Mouse (Mus musculus): Measurements from ENCODE around the gene Bcat1. TPM values are rescaled to one million over a fixed set of nuclear protein-coding genes. Genes with fewer than 3 reads are reported as not detected.
A peak's percentile ranks its signal among the peaks of the same experiment; 100 is the strongest.

Gene Bcat1
- total RNA-seq (2021), result 1 to 10 TPM in 1 of 2 experiments, under 1 TPM in 1; 0.86 to 1.0 TPM
- polyA plus RNA-seq (2012; rRNA removed), result 0.37 and 0.73 TPM in 2 replicates
- long read RNA-seq, partial matches to known transcripts, result 0 of 3 reads
- long read RNA-seq, other reads (novel, unspliced or antisense), result 2 of 3 reads

DNA sequence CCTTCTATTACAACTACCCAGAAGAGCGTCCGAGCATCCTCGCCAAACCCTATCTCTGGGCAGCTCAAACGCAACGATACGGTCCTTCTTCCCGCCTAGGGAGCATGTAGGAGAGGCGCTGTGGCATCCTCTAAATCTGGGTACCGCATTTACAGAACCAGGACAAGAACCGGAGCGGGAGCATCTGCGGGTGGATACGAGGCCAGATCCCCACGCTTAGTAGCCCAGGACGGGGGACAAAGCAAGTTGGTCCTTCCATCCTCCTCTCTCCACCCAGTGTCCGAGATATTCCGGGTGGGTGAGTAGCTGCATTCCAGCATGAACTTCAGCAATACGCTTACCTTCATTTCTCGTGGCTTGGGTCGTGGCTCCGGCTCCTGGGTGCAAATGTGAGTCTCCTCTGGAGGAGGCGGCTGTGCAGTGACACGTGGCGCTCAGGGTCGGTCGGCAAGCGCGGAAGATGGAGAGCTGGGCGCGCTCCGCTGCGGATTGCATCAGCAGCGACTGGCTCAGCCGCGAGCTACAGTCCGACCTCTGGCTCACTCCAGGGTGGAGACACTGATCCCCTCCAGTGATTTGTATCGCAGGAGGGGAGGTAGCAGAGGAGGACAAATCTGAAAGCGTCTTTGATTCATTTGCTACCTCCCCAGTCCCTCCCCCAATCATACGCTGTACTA is at the start of gene Bcat1:
Bcat1 (minus strand) TSS at position 637 of the 677 bp plus-strand sequence.
- peaks cover 4% of the 10 kb centered on the region for H3K4me1 ChIP-seq (ENCODE audit: control insufficient read depth, insufficient read depth, low read length)
- no peak within 1 kb of the TSS for H3K9ac ChIP-seq (ENCODE audit: low read depth, low read length)
- H3K27ac ChIP-seq, result no peak within 1 kb of the TSS
- intact Hi-C loops (cut with DNase I), result no loop called here
- peaks cover 5% of the 10 kb centered on the region; the same call in 1 of the 2 replicates for H3K27me3 ChIP-seq (ENCODE audit: control insufficient read depth, insufficient read depth, low read length)
- DNase-seq, result peak; percentile 13 to 31
- TF ChIP-seq POLR2A (IDR thresholded peaks at IDR 0.05; ENCODE audit: insufficient read depth, low read depth, low read length) (no peak), EP300 (IDR thresholded peaks at IDR 0.05; ENCODE audit: insufficient read depth, low read depth, low read length) (no peak), CTCF (IDR thresholded peaks at IDR 0.05) (no peak)
- H3K79me2 ChIP-seq (replicated peaks; ENCODE audit: control insufficient read depth, insufficient read depth, low read length), result no peaks in the 10 kb centered on the region
- no peaks in the 10 kb centered on the region for H3K36me3 ChIP-seq (ENCODE audit: control insufficient read depth, insufficient read depth, low read length)
- WGBS, result 1% methylated on average over 39 of the region's 39 CpGs
- H3K4me3 ChIP-seq, result peak within 1 kb of the TSS; percentile 28

DNA sequence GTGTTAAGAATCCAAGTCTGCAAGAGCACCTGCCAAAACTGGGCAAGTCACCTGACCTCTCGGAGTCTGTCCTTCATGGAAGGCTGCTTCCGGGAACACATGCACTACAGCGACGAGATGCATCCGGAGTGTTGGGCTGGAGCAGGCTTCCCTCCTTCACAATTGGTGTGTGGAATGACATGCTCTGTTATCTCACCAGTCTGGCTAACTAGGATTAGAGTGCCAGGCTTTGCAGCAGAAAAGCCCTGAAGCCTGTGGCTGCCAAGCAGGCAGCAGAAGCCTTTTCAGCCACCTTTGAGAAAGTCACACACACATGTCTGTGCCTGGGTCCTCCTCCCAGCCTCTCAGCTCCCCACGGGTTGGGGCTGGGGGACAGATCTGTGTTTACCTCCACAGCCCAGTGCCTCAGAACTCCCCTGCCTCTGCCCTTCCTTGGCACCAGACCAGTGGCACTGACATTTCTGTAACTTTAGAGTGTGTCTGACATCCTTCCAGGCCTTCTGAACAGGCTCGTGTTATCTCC is 49.7 kb upstream of the Bcat1 start:
- intact Hi-C loops (cut with DNase I), result no loop called here
- no peak for TF ChIP-seq POLR2A (IDR thresholded peaks at IDR 0.05; ENCODE audit: insufficient read depth, low read depth, low read length)
- 0 out of 2 replicates have a peak, but pooled peaks have one; percentile 37 for TF ChIP-seq EP300 (IDR thresholded peaks at IDR 0.05; ENCODE audit: insufficient read depth, low read depth, low read length)
- no peak for TF ChIP-seq CTCF (IDR thresholded peaks at IDR 0.05)

DNA sequence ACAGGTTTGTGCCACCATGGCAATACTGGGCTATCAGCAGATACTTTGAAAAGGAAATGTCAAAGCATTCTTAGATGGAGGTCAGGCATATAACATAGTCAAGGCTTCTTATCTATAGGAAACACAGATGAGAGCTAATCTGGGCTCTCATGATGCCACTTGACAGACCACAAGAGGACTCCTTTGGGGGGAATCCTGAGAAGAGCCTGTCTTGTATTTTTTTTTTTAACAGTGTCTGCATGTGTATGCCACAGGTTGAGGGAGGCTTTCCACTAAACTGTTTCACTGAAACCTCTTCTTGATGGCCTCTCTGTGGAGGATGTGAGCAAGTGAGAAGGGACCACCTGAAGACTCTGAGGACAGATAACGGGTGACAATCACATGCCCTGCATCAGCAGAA is 48.6 kb upstream of the Bcat1 start:
- WGBS, result 79% methylated on average over 1 of the region's 1 CpGs
- Histone ChIP-seq H3K27ac (peak overlapping the region; percentile 81; the same call in 1 of the 2 replicates), H3K4me1 (ENCODE audit: control insufficient read depth, insufficient read depth, low read length) (peaks cover 7% of the 10 kb centered on the region), H3K4me3 (no peak overlapping the region), H3K36me3 (ENCODE audit: control insufficient read depth, insufficient read depth, low read length) (no peaks in the 10 kb centered on the region), H3K9ac (ENCODE audit: low read depth, low read length) (no peak overlapping the region), H3K27me3 (ENCODE audit: control insufficient read depth, insufficient read depth, low read length) (no peaks in the 10 kb centered on the region), H3K79me2 (replicated peaks; ENCODE audit: control insufficient read depth, insufficient read depth, low read length) (no peaks in the 10 kb centered on the region)
- TF ChIP-seq POLR2A (IDR thresholded peaks at IDR 0.05; ENCODE audit: insufficient read depth, low read depth, low read length) (no peak), EP300 (IDR thresholded peaks at IDR 0.05; ENCODE audit: insufficient read depth, low read depth, low read length) (no peak), CTCF (IDR thresholded peaks at IDR 0.05) (no peak)
- no peak for DNase-seq
- intact Hi-C loops (cut with DNase I), result loop anchor here (5.0 kb wide), 1 partner anchor 37 kb away; no protein-coding TSS in a partner anchor

More for the DNA sequence above, 49.7 kb upstream of the Bcat1 start:
- Histone ChIP-seq H3K4me1 (ENCODE audit: control insufficient read depth, insufficient read depth, low read length) (peaks cover 4% of the 10 kb centered on the region), H3K27me3 (ENCODE audit: control insufficient read depth, insufficient read depth, low read length) (no peaks in the 10 kb centered on the region), H3K27ac (peak overlapping the region; percentile 81), H3K4me3 (no peak overlapping the region), H3K9ac (ENCODE audit: low read depth, low read length) (peak overlapping the region; percentile 36; the same call in 1 of the 2 replicates), H3K79me2 (replicated peaks; ENCODE audit: control insufficient read depth, insufficient read depth, low read length) (no peaks in the 10 kb centered on the region), H3K36me3 (ENCODE audit: control insufficient read depth, insufficient read depth, low read length) (no peaks in the 10 kb centered on the region)
- WGBS, result 24% methylated on average over 7 of the region's 7 CpGs
- DNase-seq, result peak; percentile 50 to 75

DNA sequence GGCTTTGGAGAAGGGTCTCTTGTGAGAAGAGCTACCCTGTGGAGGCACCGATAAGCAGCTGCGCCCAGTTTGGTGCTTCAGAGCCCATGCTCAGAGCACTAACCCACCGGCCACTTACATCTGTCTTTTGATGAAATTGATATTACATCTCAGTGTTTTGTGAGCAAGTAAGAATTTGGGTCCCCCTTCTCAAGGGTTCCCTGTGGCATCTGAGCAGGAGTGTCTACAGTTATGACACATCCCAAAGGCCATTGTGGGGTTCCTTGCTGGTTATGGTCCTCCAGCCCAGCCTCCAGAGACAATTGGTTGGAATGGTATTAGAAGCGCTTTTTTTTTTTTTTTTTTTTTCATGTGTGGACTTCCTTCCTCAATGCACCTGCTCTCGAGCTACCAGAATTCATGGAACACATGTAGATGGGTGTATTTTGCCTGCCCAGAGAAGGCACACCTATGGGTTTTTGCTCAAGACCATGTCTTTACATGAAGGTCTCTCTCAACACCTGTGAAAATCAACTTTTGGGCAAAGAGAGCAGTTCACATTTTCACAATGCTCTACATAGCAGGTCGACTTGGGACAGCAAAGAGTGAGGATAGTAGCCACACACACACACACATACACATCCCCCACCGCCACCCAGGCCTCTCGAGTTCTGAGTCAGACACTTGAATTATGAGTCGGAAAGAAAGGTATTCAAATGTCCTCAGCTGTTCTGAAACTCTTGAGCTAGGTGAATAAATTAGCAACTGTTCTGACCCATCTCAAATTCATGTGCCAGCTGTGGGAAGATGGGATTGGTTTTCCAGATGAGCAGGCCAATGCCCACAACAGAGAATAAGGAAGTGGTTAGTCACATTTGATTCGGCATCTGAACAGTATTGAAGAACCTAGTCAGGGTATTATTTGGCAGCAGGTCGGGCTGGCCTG is 47.4 kb upstream of the Bcat1 start:
- 74% methylated on average over 11 of the region's 11 CpGs for WGBS
- no peaks in the 10 kb centered on the region for H3K36me3 ChIP-seq (ENCODE audit: control insufficient read depth, insufficient read depth, low read length)
- H3K27me3 ChIP-seq (ENCODE audit: control insufficient read depth, insufficient read depth, low read length), result no peaks in the 10 kb centered on the region
- intact Hi-C loops (cut with DNase I), result loop anchor here (2.0 to 5.0 kb wide), 2 partner anchors 36 to 61 kb away; no protein-coding TSS in a partner anchor
- TF ChIP-seq EP300 (IDR thresholded peaks at IDR 0.05; ENCODE audit: insufficient read depth, low read depth, low read length) (no peak), CTCF (IDR thresholded peaks at IDR 0.05) (no peak), POLR2A (IDR thresholded peaks at IDR 0.05; ENCODE audit: insufficient read depth, low read depth, low read length) (no peak)
- DNase-seq, result no peak
- H3K9ac ChIP-seq (ENCODE audit: low read depth, low read length), result no peak overlapping the region
- no peaks in the 10 kb centered on the region for H3K79me2 ChIP-seq (replicated peaks; ENCODE audit: control insufficient read depth, insufficient read depth, low read length)
- peak overlapping the region; percentile 70 for H3K27ac ChIP-seq
- H3K4me1 ChIP-seq (ENCODE audit: control insufficient read depth, insufficient read depth, low read length), result peaks cover 7% of the 10 kb centered on the region
- no peak overlapping the region for H3K4me3 ChIP-seq

GRCm38 (mm10) chr6:145122423-145123059 is 46.6 kb upstream of the Bcat1 start:
- H3K27ac ChIP-seq, result peak overlapping the region; percentile 70
- TF ChIP-seq CTCF (IDR thresholded peaks at IDR 0.05) (no peak), EP300 (IDR thresholded peaks at IDR 0.05; ENCODE audit: insufficient read depth, low read depth, low read length) (no peak), POLR2A (IDR thresholded peaks at IDR 0.05; ENCODE audit: insufficient read depth, low read depth, low read length) (no peak)
- no peaks in the 10 kb centered on the region for H3K79me2 ChIP-seq (replicated peaks; ENCODE audit: control insufficient read depth, insufficient read depth, low read length)
- H3K36me3 ChIP-seq (ENCODE audit: control insufficient read depth, insufficient read depth, low read length), result no peaks in the 10 kb centered on the region
- peaks cover 7% of the 10 kb centered on the region for H3K4me1 ChIP-seq (ENCODE audit: control insufficient read depth, insufficient read depth, low read length)
- H3K4me3 ChIP-seq, result no peak overlapping the region
- WGBS, result 54% methylated on average over 8 of the region's 8 CpGs
- DNase-seq, result no peak
- no peak overlapping the region for H3K9ac ChIP-seq (ENCODE audit: low read depth, low read length)
- intact Hi-C loops (cut with DNase I), result loop anchor here (2.0 to 5.0 kb wide), 2 partner anchors 35 to 62 kb away; no protein-coding TSS in a partner anchor
- H3K27me3 ChIP-seq (ENCODE audit: control insufficient read depth, insufficient read depth, low read length), result no peaks in the 10 kb centered on the region
